Mouse (Mus musculus) gastrocnemius, postnatal 10 days (tissue): ENCODE measurements around the gene Wdfy2. TPM values are rescaled to one million over a fixed set of nuclear protein-coding genes. Genes with fewer than 3 reads are reported as not detected.

Experiments used
- DNase-seq: peaks from one replicate; pipeline ENCODE4 v3.0.0; 2021; ENCODE audit warnings: mixed read lengths
- total RNA-seq, 2 experiments: library from RNA; stranded (reverse); gene quantifications; 2 replicates each; pipeline ENCODE4 v1.2.3; 2021

The Wdfy2 gene
- total RNA-seq, 2 experiments from 2014 or later = 8.9 to 10.1 TPM

- no peak for DNase-seq
Observed at GRCm38 (mm10) chr14:62935361-62935760, 97.9 kb downstream of the Wdfy2 start.

- DNase-seq = no peak
Observed at GRCm38 (mm10) chr14:62936631-62937380, 99.3 kb downstream of the Wdfy2 start.

- DNase-seq = no peak
Observed at GRCm38 (mm10) chr14:62937675-62938074, 100.2 kb downstream of the Wdfy2 start.

GRCm38 (mm10) chr14:62939435-62939834 lies 102.0 kb downstream of the Wdfy2 start:
- no peak for DNase-seq

GRCm38 (mm10) chr14:62940383-62941074 lies 103.1 kb downstream of the Wdfy2 start:
- peak; percentile 52 for DNase-seq

GRCm38 (mm10) chr14:62946794-62947193 lies 109.3 kb downstream of the Wdfy2 start:
- no peak for DNase-seq

GRCm38 (mm10) chr14:62956091-62956490 lies 118.6 kb downstream of the Wdfy2 start:
- DNase-seq = no peak

- DNase-seq = no peak
Observed at GRCm38 (mm10) chr14:62963632-62964031, 126.2 kb downstream of the Wdfy2 start.

- DNase-seq = no peak
Observed at GRCm38 (mm10) chr14:62965342-62965741, 127.9 kb downstream of the Wdfy2 start.

- no peak for DNase-seq
Observed at GRCm38 (mm10) chr14:62965811-62966520, 128.5 kb downstream of the Wdfy2 start.

- peak; percentile 82 for DNase-seq
Observed at GRCm38 (mm10) chr14:62975046-62975445, 137.6 kb downstream of the Wdfy2 start.

GRCm38 (mm10) chr14:62979815-62980214 lies 142.3 kb downstream of the Wdfy2 start:
- no peak for DNase-seq

GRCm38 (mm10) chr14:62984410-62984809 lies 146.9 kb downstream of the Wdfy2 start, which contains the start of gene Defb48:
Defb48 (minus strand) TSS chr14:62984510.
- DNase-seq = no peak

- no peak for DNase-seq
Observed at GRCm38 (mm10) chr14:62991271-62991670, 153.8 kb downstream of the Wdfy2 start.

GRCm38 (mm10) chr14:62991849-62992510 lies 154.5 kb downstream of the Wdfy2 start:
- DNase-seq = no peak

- no peak for DNase-seq
Observed at GRCm38 (mm10) chr14:62997777-62998176, 160.3 kb downstream of the Wdfy2 start, which contains the start of gene Defb47. Defb47 (plus strand) TSS chr14:62998077.

- no peak for DNase-seq
Observed at GRCm38 (mm10) chr14:62998977-62999376, 161.5 kb downstream of the Wdfy2 start.

- DNase-seq = no peak
Observed at GRCm38 (mm10) chr14:63002588-63002987, 165.1 kb downstream of the Wdfy2 start.
